Mouse (Mus musculus) midbrain, embryonic 14.5 days (tissue): ENCODE measurements around the gene Klhdc3. TPM values are rescaled to one million over a fixed set of nuclear protein-coding genes. Genes with fewer than 3 reads are reported as not detected.

Source experiments
- ATAC-seq: fragments of 200-750 bp; cut with Nextera tagmentation; 2 replicates; pipeline ENCODE4 v1.8.0; 2017; ENCODE audit warnings: moderate number of reproducible peaks, moderate library complexity; ENCODE audit not compliant: low FRiP score, low TSS enrichment
- DNase-seq: peaks from one replicate; pipeline ENCODE4 v3.0.0-alpha.2; 2015
- H3K27ac ChIP-seq: fragments of 300-500 bp; sonication (generic); replicated peaks from 2 replicates; pipeline ENCODE4 v1.5.1; 2014; ENCODE audit warnings: mild to moderate bottlenecking, low read depth, low read length, moderate library complexity
- H3K27me3 ChIP-seq: fragments of 300-500 bp; sonication (generic); 2 replicates; pipeline ENCODE4 v1.6.1; 2014; ENCODE audit warnings: low read length, control low read depth, mixed read lengths; ENCODE audit not compliant: control insufficient read depth, insufficient read depth
- H3K36me3 ChIP-seq: fragments of 300-500 bp; sonication (generic); 2 replicates; pipeline ENCODE4 v1.6.1; 2014; ENCODE audit warnings: low read length, control low read depth; ENCODE audit not compliant: control insufficient read depth, insufficient read depth
- H3K4me1 ChIP-seq: fragments of 300-500 bp; sonication (generic); 2 replicates; pipeline ENCODE4 v1.6.1; 2014; ENCODE audit warnings: mild to moderate bottlenecking, antibody characterized with exemption, low read length, control low read depth; ENCODE audit not compliant: control insufficient read depth, insufficient read depth
- H3K4me2 ChIP-seq: fragments of 300-500 bp; sonication (generic); 2 replicates; pipeline ENCODE4 v1.6.1; 2014; ENCODE audit warnings: mild to moderate bottlenecking, low read length, moderate library complexity
- H3K4me3 ChIP-seq: fragments of 300-500 bp; sonication (generic); replicated peaks from 2 replicates; pipeline ENCODE4 v1.5.1; 2014; ENCODE audit warnings: low read depth, low read length
- H3K9ac ChIP-seq: fragments of 300-500 bp; sonication (generic); replicated peaks from 2 replicates; pipeline ENCODE4 v1.6.1; 2014; ENCODE audit warnings: mild to moderate bottlenecking, low read length, moderate library complexity
- H3K9me3 ChIP-seq: fragments of 300-500 bp; sonication (generic); 2 replicates; pipeline ENCODE4 v1.6.1; 2016; ENCODE audit warnings: low read length, control low read depth, mixed read lengths; ENCODE audit not compliant: control insufficient read depth
- WGBS: fragments of 180-500 bp; shearing (Covaris S2); extraction: QIAGEN DNeasy Blood & Tissue Kit; methylation state at CpG from one replicate; pipeline ENCODE4 v1.1.7; 2014; 5-methylcytosine and 5-hydroxymethylcytosine counted together
- polyA plus RNA-seq: library from polyadenylated mRNA; unstranded; fragments of >200 nt; fragmentation: Nextera tagmentation; extraction: Ambion mirVana; gene quantifications from 2 replicates; pipeline ENCODE4 v1.2.1, GENCODE M21; 2014

The Klhdc3 gene
- polyA plus RNA-seq, 1 experiment from 2014 or later, result 141 TPM

GRCm38 (mm10) chr17:46656054-46656453 lies 24.7 kb downstream of the Klhdc3 start:
- Histone ChIP-seq H3K36me3 (peaks cover 79% of the 10 kb centered on the region), H3K27me3 (no peaks in the 10 kb centered on the region), H3K9ac (no peak overlapping the region), H3K4me1 (peaks cover 14% of the 10 kb centered on the region), H3K9me3 (no peaks in the 10 kb centered on the region), H3K27ac (no peak overlapping the region), H3K4me2 (no peak overlapping the region), H3K4me3 (no peak overlapping the region)
- WGBS, result 92% methylated on average over 6 of the region's 6 CpGs
- DNase-seq (no peak), ATAC-seq (no peak)

- DNase-seq, result no peak
- Histone ChIP-seq H3K27me3 (no peaks in the 10 kb centered on the region), H3K4me3 (peak overlapping the region; percentile 67), H3K36me3 (peaks cover 46% of the 10 kb centered on the region), H3K4me2 (peak overlapping the region; percentile 88), H3K4me1 (peaks cover 25% of the 10 kb centered on the region), H3K27ac (no peak overlapping the region), H3K9ac (peak overlapping the region; percentile 96), H3K9me3 (no peaks in the 10 kb centered on the region)
- no peak for ATAC-seq
- 79% methylated on average over 20 of the region's 20 CpGs for WGBS
Observed at GRCm38 (mm10) chr17:46651755-46652547, 28.8 kb downstream of the Klhdc3 start.

GRCm38 (mm10) chr17:46651292-46651691 lies 29.4 kb downstream of the Klhdc3 start:
- Histone ChIP-seq H3K4me2 (peak overlapping the region; percentile 88), H3K9me3 (no peaks in the 10 kb centered on the region), H3K4me1 (peaks cover 31% of the 10 kb centered on the region), H3K36me3 (peaks cover 39% of the 10 kb centered on the region), H3K4me3 (peak overlapping the region; percentile 67), H3K27ac (peak overlapping the region; percentile 95), H3K9ac (peak overlapping the region; percentile 96), H3K27me3 (no peaks in the 10 kb centered on the region)
- ATAC-seq (no peak), DNase-seq (no peak)
- WGBS, result 79% methylated on average over 17 of the region's 17 CpGs

- Histone ChIP-seq H3K9ac (peak within 1 kb of the TSS; percentile 96), H3K9me3 (no peaks in the 10 kb centered on the region), H3K4me2 (peak within 1 kb of the TSS; percentile 88), H3K4me3 (peak within 1 kb of the TSS; percentile 67), H3K27me3 (no peaks in the 10 kb centered on the region), H3K4me1 (peaks cover 31% of the 10 kb centered on the region), H3K27ac (peak within 1 kb of the TSS; percentile 95), H3K36me3 (peaks cover 30% of the 10 kb centered on the region)
- under 1% methylated on average over 58 of the region's 58 CpGs for WGBS
- DNase-seq, result peak; percentile 96
- ATAC-seq, result peak; percentile 94
Observed at GRCm38 (mm10) chr17:46650232-46651031, 30.3 kb downstream of the Klhdc3 start, which contains the start of gene Cul7. Gene Cul7 (plus strand): TSS chr17:46650337.

GRCm38 (mm10) chr17:46649811-46650210 lies 30.9 kb downstream of the Klhdc3 start:
- peak overlapping the region; percentile 96 for H3K9ac ChIP-seq
- ATAC-seq (no peak), DNase-seq (peak; percentile 17)
- H3K27me3 ChIP-seq, result no peaks in the 10 kb centered on the region
- peak overlapping the region; percentile 95 for H3K27ac ChIP-seq
- H3K4me2 ChIP-seq, result peak overlapping the region; percentile 88
- H3K4me3 ChIP-seq, result peak overlapping the region; percentile 67
- H3K4me1 ChIP-seq, result peaks cover 37% of the 10 kb centered on the region
- WGBS, result 33% methylated on average over 15 of the region's 15 CpGs
- no peaks in the 10 kb centered on the region for H3K9me3 ChIP-seq
- peaks cover 28% of the 10 kb centered on the region for H3K36me3 ChIP-seq

- DNase-seq (no peak), ATAC-seq (no peak)
- H3K9me3 ChIP-seq, result no peaks in the 10 kb centered on the region
- no peak overlapping the region for H3K4me3 ChIP-seq
- H3K36me3 ChIP-seq, result peaks cover 17% of the 10 kb centered on the region
- 92% methylated on average over 9 of the region's 9 CpGs for WGBS
- peaks cover 43% of the 10 kb centered on the region for H3K4me1 ChIP-seq
- no peak overlapping the region for H3K27ac ChIP-seq
- H3K4me2 ChIP-seq, result no peak overlapping the region
- H3K27me3 ChIP-seq, result no peaks in the 10 kb centered on the region
- no peak overlapping the region for H3K9ac ChIP-seq
Observed at GRCm38 (mm10) chr17:46648436-46648835, 32.3 kb downstream of the Klhdc3 start.

GRCm38 (mm10) chr17:46647279-46647678 lies 33.4 kb downstream of the Klhdc3 start:
- no peak for DNase-seq
- Histone ChIP-seq H3K9me3 (no peaks in the 10 kb centered on the region), H3K27me3 (no peaks in the 10 kb centered on the region), H3K36me3 (peaks cover 15% of the 10 kb centered on the region), H3K4me2 (peak overlapping the region; percentile 95; the same call in 1 of the 2 replicates), H3K4me1 (peaks cover 38% of the 10 kb centered on the region), H3K9ac (no peak overlapping the region), H3K27ac (no peak overlapping the region), H3K4me3 (no peak overlapping the region)
- WGBS, result 92% methylated on average over 7 of the region's 7 CpGs
- no peak for ATAC-seq

GRCm38 (mm10) chr17:46646322-46646662 lies 34.4 kb downstream of the Klhdc3 start:
- DNase-seq (no peak), ATAC-seq (no peak; the same call in 1 of the 2 replicates)
- Histone ChIP-seq H3K9ac (peak overlapping the region; percentile 68), H3K9me3 (no peaks in the 10 kb centered on the region), H3K4me1 (peaks cover 31% of the 10 kb centered on the region), H3K4me2 (peak overlapping the region; percentile 95), H3K27me3 (no peaks in the 10 kb centered on the region), H3K4me3 (peak overlapping the region; percentile 72), H3K36me3 (peaks cover 22% of the 10 kb centered on the region), H3K27ac (peak overlapping the region; percentile 89)
- WGBS, result under 1% methylated on average over 19 of the region's 19 CpGs
